Mouse (Mus musculus) heart, embryonic 12.5 days (tissue): ENCODE data around the gene Kctd13. TPM values are rescaled to one million over a fixed set of nuclear protein-coding genes. Genes with fewer than 3 reads are reported as not detected.

ENCODE experiments used
- ATAC-seq: fragments of 200-750 bp; cut with Nextera tagmentation; 2 replicates; pipeline ENCODE4 v1.8.0; 2017; ENCODE audit warnings: moderate TSS enrichment, moderate library complexity; ENCODE audit not compliant: insufficient number of reproducible peaks, low FRiP score
- H3K27ac ChIP-seq: fragments of 300-500 bp; sonication (generic); 2 replicates; pipeline ENCODE4 v1.5.1; 2016; ENCODE audit warnings: mild to moderate bottlenecking, moderate library complexity; ENCODE audit not compliant: poor library complexity, severe bottlenecking
- H3K27me3 ChIP-seq: fragments of 300-500 bp; sonication (generic); replicated peaks from 2 replicates; pipeline ENCODE4 v1.6.1; 2016; ENCODE audit warnings: mild to moderate bottlenecking, moderate library complexity
- H3K36me3 ChIP-seq: fragments of 300-500 bp; sonication (generic); 2 replicates; pipeline ENCODE4 v1.6.1; 2016; ENCODE audit warnings: mild to moderate bottlenecking, moderate library complexity
- H3K4me1 ChIP-seq: fragments of 300-500 bp; sonication (generic); replicated peaks from 2 replicates; pipeline ENCODE4 v1.6.1; 2016; ENCODE audit warnings: mild to moderate bottlenecking
- H3K4me2 ChIP-seq: fragments of 300-500 bp; sonication (generic); 2 replicates; pipeline ENCODE4 v1.6.1; 2016; ENCODE audit warnings: mild to moderate bottlenecking, moderate library complexity
- H3K4me3 ChIP-seq: fragments of 300-500 bp; sonication (generic); 2 replicates; pipeline ENCODE4 v1.5.1; 2016; ENCODE audit warnings: mild to moderate bottlenecking
- H3K9ac ChIP-seq: fragments of 300-500 bp; sonication (generic); 2 replicates; pipeline ENCODE4 v1.6.1; 2016; ENCODE audit warnings: mild to moderate bottlenecking, moderate library complexity
- H3K9me3 ChIP-seq: fragments of 300-500 bp; sonication (generic); replicated peaks from 2 replicates; pipeline ENCODE4 v1.6.1; 2016; ENCODE audit warnings: mild to moderate bottlenecking, moderate library complexity
- whole genome bisulfite sequencing: fragments of 180-500 bp; shearing (Covaris S2); methylation state at CpG from one replicate; pipeline ENCODE4 v1.1.7; 2016; 5-methylcytosine and 5-hydroxymethylcytosine counted together
- polyA plus RNA-seq: library from polyadenylated mRNA; unstranded; fragments of >200 nt; fragmentation: Nextera tagmentation; extraction: Ambion mirVana; gene quantifications from 2 replicates; pipeline ENCODE4 v1.2.1, GENCODE M21; 2016

Gene Kctd13
- polyA plus RNA-seq, 1 experiment from 2014 or later = 16.1 TPM

DNA sequence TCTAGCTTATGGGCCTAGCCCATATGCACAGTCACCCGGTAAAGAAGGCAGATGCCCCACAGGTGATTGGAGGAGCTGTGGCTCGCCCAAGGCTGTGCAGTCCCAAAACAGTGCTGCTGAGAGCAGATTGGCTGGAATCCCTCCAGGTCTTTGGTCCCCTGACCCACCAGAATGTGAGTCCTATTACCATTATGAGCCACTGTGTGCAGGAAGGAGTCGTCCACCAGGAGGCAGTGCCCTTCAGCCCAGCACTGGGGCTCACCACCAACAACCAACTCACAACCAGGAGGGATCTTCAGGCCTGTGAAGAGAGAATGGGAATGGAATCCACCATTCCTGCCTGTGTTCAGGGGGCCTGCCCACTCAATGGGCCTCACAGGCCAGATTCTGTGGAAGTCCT lies 17.9 kb downstream of the Kctd13 start:
- peaks cover 14% of the 10 kb centered on the region for H3K4me1 ChIP-seq
- no peak overlapping the region for H3K27ac ChIP-seq
- H3K9ac ChIP-seq = no peak overlapping the region
- H3K4me2 ChIP-seq = no peak overlapping the region
- WGBS = 46% methylated on average over 3 of the region's 3 CpGs
- ATAC-seq = no peak
- H3K4me3 ChIP-seq = no peak overlapping the region
- no peaks in the 10 kb centered on the region for H3K9me3 ChIP-seq
- H3K27me3 ChIP-seq = peaks cover 29% of the 10 kb centered on the region
- H3K36me3 ChIP-seq = peaks cover 27% of the 10 kb centered on the region

DNA sequence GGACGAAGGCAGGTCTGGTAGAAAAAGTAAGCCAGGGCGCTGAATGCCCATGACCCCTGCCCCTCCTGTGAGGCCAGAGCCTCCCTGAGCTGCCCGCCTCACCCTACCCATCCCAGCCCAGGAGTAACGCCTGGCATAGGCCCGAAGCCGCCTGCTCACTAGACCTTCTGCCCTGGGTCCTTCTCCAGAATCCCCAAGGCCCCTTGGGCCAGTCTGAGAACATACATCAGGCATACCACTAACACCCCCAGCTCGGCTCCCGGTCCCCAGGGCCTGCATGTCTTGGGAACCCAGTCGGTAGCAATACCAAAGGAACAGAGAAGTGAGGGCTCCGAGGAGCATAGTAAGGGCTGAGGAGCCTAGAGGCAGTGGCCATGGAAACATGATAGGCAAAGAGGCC lies 19.9 kb downstream of the Kctd13 start:
- no peak overlapping the region for H3K27ac ChIP-seq
- peaks cover 14% of the 10 kb centered on the region for H3K4me1 ChIP-seq
- no peak overlapping the region for H3K4me3 ChIP-seq
- ATAC-seq = no peak
- whole genome bisulfite sequencing = 71% methylated on average over 10 of the region's 10 CpGs
- H3K9me3 ChIP-seq = no peaks in the 10 kb centered on the region
- H3K27me3 ChIP-seq = peaks cover 49% of the 10 kb centered on the region
- no peak overlapping the region for H3K4me2 ChIP-seq
- peaks cover 16% of the 10 kb centered on the region for H3K36me3 ChIP-seq
- no peak overlapping the region for H3K9ac ChIP-seq

DNA sequence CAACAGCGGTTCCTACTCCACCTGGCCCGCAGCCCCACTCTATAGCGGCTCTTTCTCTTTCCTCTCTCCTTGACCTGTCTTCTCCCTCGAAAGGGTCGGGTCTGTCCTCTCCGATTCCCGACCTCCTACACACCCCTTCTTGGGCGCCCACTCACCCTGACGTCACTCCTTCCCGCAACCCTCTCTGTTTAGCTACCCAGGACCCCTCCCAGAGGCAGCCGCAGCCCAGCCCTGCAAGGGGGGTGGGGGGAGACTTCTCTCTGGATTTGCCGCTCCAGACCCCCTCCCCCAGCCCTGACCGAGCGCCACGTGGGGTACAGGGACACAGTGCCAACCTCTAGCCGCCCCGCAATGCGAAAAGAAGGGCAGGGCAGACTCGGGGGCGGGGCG lies 20.7 kb downstream of the Kctd13 start, which contains the start of gene Asphd1:
Asphd1 (minus strand) TSS at position 180 of the 390 bp plus-strand sequence.
- Histone ChIP-seq H3K36me3 (peaks cover 9% of the 10 kb centered on the region), H3K4me2 (peak within 1 kb of the TSS; percentile 99), H3K27me3 (peaks cover 57% of the 10 kb centered on the region), H3K9me3 (no peaks in the 10 kb centered on the region), H3K27ac (no peak within 1 kb of the TSS), H3K4me3 (peak within 1 kb of the TSS; percentile 48), H3K9ac (peak within 1 kb of the TSS; percentile 48), H3K4me1 (peaks cover 14% of the 10 kb centered on the region)
- under 1% methylated on average over 21 of the region's 21 CpGs for WGBS
- ATAC-seq = no peak; the same call in 1 of the 2 replicates

DNA sequence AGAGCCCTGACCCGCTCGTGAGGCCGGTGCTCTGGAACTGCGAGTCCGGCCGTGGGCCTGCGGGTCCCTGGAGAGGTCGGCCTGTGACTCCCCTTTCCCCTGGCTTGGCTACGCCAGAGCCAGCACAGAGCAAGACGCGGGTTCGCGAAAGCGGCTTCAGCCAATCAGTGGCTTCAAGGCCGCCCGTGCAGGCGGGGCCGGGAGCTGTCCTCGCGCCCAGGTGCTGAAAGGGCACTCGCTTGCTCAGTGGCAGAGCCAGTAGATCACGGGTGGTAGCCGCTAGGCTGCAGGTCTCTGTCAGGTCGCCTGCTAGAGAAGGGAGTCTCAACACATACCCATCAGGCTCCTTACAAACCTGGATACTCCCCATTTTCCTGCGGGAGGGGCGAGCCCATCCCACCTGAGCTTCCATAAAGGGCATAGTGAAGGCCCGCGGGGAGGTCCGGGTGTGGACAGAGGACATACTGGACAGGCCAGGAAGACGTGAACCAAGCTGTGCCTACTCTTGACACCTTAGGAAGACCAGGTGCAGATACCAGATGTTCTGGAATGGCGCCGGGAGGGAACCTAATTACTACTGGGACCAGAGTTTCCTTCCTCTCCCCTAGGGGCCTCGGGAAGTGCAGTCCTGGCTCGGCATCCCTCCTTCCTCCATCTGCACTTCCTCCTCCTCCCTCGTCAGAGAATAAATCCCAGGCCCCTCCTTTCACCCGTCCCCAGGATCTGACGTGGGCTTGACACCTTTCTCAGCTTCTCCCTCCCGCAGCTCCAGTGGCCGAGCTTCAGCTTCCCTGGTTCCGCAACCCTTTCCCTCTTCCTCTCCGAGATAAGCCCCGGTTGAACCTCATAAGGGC lies 21.3 kb downstream of the Kctd13 start, which contains the start of gene Sez6l2:
Sez6l2 (plus strand) TSS at position 771 of the 854 bp plus-strand sequence.
- Histone ChIP-seq H3K9me3 (no peaks in the 10 kb centered on the region), H3K4me1 (peaks cover 14% of the 10 kb centered on the region), H3K4me2 (peak within 1 kb of the TSS; percentile 99), H3K9ac (peak within 1 kb of the TSS; percentile 48), H3K27me3 (peaks cover 58% of the 10 kb centered on the region), H3K36me3 (peaks cover 3% of the 10 kb centered on the region), H3K4me3 (peak within 1 kb of the TSS; percentile 48), H3K27ac (no peak within 1 kb of the TSS)
- 1% methylated on average over 42 of the region's 42 CpGs for WGBS
- peak; percentile 85 for ATAC-seq

DNA sequence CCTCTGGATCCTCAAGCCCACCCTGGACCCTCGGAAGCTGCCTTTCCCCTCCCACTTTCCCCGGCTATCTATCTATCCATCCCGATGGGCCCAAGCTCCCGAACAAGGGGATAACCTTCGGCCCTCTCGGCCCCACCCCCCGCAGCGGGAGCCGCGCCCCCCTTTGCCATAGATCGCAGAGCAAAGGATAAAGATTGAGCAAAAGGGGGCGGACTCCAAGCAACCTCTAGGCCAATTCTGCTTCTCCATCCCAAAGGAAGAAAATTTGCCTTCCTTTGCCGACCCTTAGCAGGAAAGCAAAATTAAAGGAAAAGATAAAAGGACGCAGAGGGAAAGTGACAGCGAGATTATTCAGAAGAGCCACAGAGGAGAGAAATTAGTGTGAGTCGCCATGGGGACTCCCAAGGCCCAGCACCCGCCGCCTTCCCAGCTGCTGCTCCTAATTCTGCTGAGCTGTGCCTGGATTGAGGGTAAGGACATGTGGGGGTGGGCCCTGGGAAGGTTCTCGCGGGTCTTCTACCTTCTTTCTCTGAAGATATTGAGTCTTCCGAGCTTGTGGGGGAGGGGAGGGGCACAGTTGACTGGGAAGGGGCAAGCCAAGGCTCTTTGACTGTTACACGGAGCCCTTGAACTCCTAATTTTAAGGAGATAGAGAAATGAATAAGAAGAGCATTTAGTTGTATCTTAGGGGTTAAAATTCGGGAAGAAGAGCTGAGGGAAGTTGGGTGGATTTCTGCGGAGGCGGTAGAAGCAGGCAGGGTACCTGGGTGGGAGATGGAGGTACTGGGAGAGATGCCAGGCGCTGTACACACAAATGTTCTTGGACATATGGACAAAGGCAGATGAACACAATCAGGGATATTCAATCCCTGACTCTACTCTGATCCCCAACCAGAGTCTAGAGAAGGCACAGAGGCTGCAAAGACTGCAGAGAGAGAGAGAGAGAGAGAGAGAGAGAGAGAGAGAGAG lies 22.3 kb downstream of the Kctd13 start:
- Histone ChIP-seq H3K27me3 (peaks cover 62% of the 10 kb centered on the region), H3K4me1 (peaks cover 14% of the 10 kb centered on the region), H3K36me3 (no peaks in the 10 kb centered on the region; the same call in 1 of the 2 replicates), H3K4me2 (peak overlapping the region; percentile 99; the same call in 1 of the 2 replicates), H3K4me3 (0 out of 2 replicates have a peak overlapping the region, but pooled peaks have one; percentile 9), H3K9ac (no peak overlapping the region), H3K9me3 (no peaks in the 10 kb centered on the region), H3K27ac (no peak overlapping the region)
- ATAC-seq = no peak
- WGBS = 5% methylated on average over 26 of the region's 26 CpGs

DNA sequence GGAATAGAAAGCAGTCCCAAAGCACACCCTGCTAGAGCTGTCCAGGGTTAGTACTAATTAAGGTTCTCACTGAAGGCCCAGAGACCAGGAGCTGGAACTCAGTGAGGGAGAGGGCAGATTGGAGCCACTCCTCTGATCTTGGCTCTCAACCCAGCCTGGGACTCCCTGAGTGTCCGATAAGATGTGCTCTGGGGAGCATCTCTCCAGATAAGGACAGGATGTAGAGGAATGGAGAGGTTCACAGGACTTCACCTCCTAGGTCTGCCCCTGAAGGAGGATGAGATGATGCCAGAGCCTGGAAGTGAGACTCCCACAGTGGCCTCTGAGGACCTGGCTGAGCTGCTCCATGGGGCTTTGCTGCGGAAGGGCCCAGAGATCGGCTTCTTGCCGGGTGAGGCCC lies 23.1 kb downstream of the Kctd13 start:
- H3K27ac ChIP-seq = no peak overlapping the region
- WGBS = 15% methylated on average over 4 of the region's 4 CpGs
- no peak for ATAC-seq
- H3K9ac ChIP-seq = no peak overlapping the region
- H3K36me3 ChIP-seq = no peaks in the 10 kb centered on the region
- peaks cover 14% of the 10 kb centered on the region for H3K4me1 ChIP-seq
- peaks cover 63% of the 10 kb centered on the region for H3K27me3 ChIP-seq
- no peak overlapping the region for H3K4me2 ChIP-seq
- H3K9me3 ChIP-seq = no peaks in the 10 kb centered on the region
- H3K4me3 ChIP-seq = no peak overlapping the region

DNA sequence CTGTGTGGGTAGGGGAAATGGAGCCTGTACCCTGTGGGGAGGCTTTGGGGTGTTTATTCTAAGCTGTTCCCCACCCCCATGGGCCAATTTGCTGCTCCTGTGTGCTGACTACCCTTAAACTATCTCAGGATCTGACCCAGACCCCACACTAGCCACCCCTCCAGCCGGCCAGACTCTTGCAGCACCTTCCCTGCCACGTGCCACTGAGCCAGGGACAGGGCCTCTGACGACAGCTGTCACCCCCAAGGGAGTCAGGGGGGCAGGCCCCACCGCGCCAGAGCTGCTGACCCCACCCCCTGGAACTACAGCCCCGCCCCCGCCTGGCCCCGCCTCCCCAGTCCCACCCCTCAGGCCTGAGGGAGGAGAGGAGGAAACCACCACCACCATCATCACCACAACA lies 24.0 kb downstream of the Kctd13 start:
- ATAC-seq = no peak
- Histone ChIP-seq H3K4me1 (peaks cover 14% of the 10 kb centered on the region), H3K27ac (no peak overlapping the region), H3K36me3 (no peaks in the 10 kb centered on the region), H3K4me3 (no peak overlapping the region), H3K9me3 (no peaks in the 10 kb centered on the region), H3K9ac (no peak overlapping the region), H3K4me2 (no peak overlapping the region), H3K27me3 (peaks cover 65% of the 10 kb centered on the region)
- WGBS = 0% methylated on average over 8 of the region's 8 CpGs

DNA sequence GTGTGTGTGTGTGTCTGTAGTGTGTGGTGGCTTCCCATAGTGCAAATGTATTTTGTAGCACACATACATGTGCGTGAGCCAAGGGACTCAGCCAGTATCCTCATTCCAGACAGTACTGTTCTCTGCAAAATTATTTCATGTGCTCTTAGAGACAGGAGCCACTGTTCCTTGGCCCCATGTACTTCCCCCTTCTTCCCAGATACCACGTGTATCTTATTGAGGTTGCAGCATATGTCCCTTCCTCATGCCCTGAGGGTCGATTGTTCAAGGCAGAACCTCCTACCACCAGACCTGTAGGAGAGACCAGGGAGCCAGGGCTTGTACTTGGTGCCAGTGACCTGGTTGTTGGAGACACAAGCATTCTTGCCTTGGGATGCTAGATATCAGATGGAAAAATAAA lies 26.4 kb downstream of the Kctd13 start:
- H3K36me3 ChIP-seq = no peaks in the 10 kb centered on the region
- no peak overlapping the region for H3K4me2 ChIP-seq
- H3K9ac ChIP-seq = no peak overlapping the region
- H3K27ac ChIP-seq = no peak overlapping the region
- H3K9me3 ChIP-seq = no peaks in the 10 kb centered on the region
- no peak overlapping the region for H3K4me3 ChIP-seq
- WGBS = 53% methylated on average over 3 of the region's 3 CpGs
- peaks cover 5% of the 10 kb centered on the region for H3K4me1 ChIP-seq
- H3K27me3 ChIP-seq = peaks cover 55% of the 10 kb centered on the region
- ATAC-seq = no peak

DNA sequence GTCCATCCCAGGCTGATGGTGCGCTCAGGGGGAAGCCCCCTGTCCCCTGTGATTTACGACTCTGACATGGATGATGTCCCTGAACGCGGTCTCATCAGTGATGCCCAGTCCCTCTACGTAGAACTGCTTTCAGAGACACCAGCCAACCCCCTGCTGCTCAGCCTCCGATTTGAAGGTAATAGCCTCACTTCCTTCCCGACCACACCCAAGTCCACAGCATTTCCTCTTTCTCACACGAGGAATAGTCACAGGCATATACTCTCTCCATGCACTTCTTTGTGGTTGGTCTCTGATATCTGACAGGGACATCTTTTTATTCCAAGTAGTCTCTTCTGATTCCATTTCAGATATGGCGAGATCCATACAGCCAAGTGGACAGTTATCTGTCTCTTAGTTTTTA lies 31.1 kb downstream of the Kctd13 start:
- Histone ChIP-seq H3K9ac (no peak overlapping the region), H3K4me1 (no peaks in the 10 kb centered on the region), H3K27ac (no peak overlapping the region), H3K36me3 (no peaks in the 10 kb centered on the region), H3K27me3 (peaks cover 49% of the 10 kb centered on the region), H3K4me3 (no peak overlapping the region), H3K9me3 (no peaks in the 10 kb centered on the region), H3K4me2 (no peak overlapping the region)
- no peak for ATAC-seq
- WGBS = 60% methylated on average over 9 of the region's 9 CpGs

DNA sequence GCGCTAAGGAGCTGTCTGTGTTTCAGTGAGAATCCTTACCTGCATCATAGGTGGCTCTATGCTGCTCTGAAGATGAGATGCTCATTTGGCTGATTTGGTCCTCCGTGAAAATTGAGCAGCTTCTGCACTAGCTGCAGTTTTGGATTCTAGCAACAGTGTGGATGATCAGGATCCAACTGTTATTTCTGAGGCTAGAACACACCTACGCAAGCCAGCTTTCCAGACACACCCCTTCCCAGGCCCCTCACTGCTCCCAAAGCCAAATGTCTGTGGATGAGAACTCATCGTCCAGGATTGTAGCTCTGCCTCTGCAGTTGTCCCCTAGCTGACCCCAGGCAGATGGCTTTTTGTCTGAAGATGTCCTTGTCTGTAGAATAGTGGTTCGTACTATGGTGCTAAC lies 32.4 kb downstream of the Kctd13 start:
- Histone ChIP-seq H3K36me3 (no peaks in the 10 kb centered on the region), H3K9me3 (no peaks in the 10 kb centered on the region), H3K4me2 (no peak overlapping the region), H3K4me3 (no peak overlapping the region), H3K27ac (no peak overlapping the region), H3K4me1 (no peaks in the 10 kb centered on the region), H3K27me3 (peaks cover 45% of the 10 kb centered on the region), H3K9ac (no peak overlapping the region)
- 79% methylated on average over 5 of the region's 5 CpGs for WGBS
- ATAC-seq = no peak

DNA sequence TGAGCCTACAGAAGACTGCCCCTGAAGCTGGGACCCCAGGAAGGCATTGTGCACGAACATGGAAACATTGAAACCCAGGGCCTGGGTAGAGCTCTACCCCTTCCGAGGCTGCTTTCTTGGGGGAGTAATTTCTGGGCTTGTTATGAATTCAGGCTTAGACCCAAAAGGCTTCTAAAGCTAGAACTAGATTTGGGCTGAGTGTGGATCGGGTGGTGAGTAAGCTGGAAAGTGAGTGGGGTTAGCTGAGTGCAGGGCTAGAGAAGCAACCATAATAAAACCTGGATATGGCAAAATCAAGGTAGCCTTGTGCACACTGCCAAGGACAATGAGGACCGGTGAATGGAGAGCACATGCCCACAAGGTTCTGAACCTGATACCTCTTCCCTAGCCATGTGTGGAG lies 33.3 kb downstream of the Kctd13 start:
- H3K4me2 ChIP-seq = no peak overlapping the region
- H3K9ac ChIP-seq = no peak overlapping the region
- no peaks in the 10 kb centered on the region for H3K4me1 ChIP-seq
- ATAC-seq = no peak
- WGBS = 82% methylated on average over 4 of the region's 4 CpGs
- H3K27me3 ChIP-seq = peaks cover 41% of the 10 kb centered on the region
- H3K36me3 ChIP-seq = no peaks in the 10 kb centered on the region
- no peaks in the 10 kb centered on the region for H3K9me3 ChIP-seq
- H3K4me3 ChIP-seq = no peak overlapping the region
- no peak overlapping the region for H3K27ac ChIP-seq
